8 mouse cellular contexts compared by ENCODE assay signal in genomic region chr9:98955103-98955715, GRCm38 (mm10). TPM values are rescaled to one million over a fixed set of nuclear protein-coding genes. Genes with fewer than 3 reads are reported as not detected.
DNase-seq lines count a peak whose midpoint lies in the region; ATAC-seq and TF ChIP-seq lines count a peak whose summit lies in the region.

Gene Foxl2 (plus strand): TSS chr9:98955288.

- no peaks in the 10 kb centered on the region for H3K4me1 ChIP-seq in cerebellum, adult 2 months (ENCODE audit: control insufficient read depth, insufficient read depth, low read length)
- H3K4me1 ChIP-seq in hindbrain, embryonic 16.5 days (ENCODE audit: control insufficient read depth, insufficient read depth, low read depth, low read length) = peaks cover 26% of the 10 kb centered on the region
- peaks cover 27% of the 10 kb centered on the region for H3K4me1 ChIP-seq in midbrain, embryonic 14.5 days (ENCODE audit: control insufficient read depth, insufficient read depth, low read length)

- WGBS in cerebellum, adult 2 months = under 1% methylated on average over 53 of the region's 58 CpGs
- under 1% methylated on average over 48 of the region's 58 CpGs for WGBS in hindbrain, embryonic 16.5 days
- WGBS in midbrain, embryonic 14.5 days = under 1% methylated on average over 58 of the region's 58 CpGs

- ATAC-seq in cerebellum, adult (ENCODE audit: insufficient number of reproducible peaks, low FRiP score, low TSS enrichment) = no peak
- 0 out of 2 replicates have a peak, but pooled peaks have one; percentile 38 for ATAC-seq in hindbrain, embryonic 16.5 days
- ATAC-seq in midbrain, embryonic 14.5 days (ENCODE audit: low FRiP score, low TSS enrichment) = peak; percentile 48; the same call in 1 of the 2 replicates

- no peaks in the 10 kb centered on the region for H3K9me3 ChIP-seq in hindbrain, embryonic 16.5 days (ENCODE audit: control insufficient read depth, low read length)
- H3K9me3 ChIP-seq in midbrain, embryonic 14.5 days (ENCODE audit: control insufficient read depth, low read length) = no peaks in the 10 kb centered on the region

- H3K9ac ChIP-seq in hindbrain, embryonic 16.5 days (ENCODE audit: low read depth, low read length) = peak within 1 kb of the TSS; percentile 55
- H3K9ac ChIP-seq in midbrain, embryonic 14.5 days (replicated peaks; ENCODE audit: low read length) = peak within 1 kb of the TSS; percentile 37

- no peak for TF ChIP-seq CTCF in cerebellum, adult 2 months (IDR thresholded peaks at IDR 0.05; ENCODE audit: borderline replicate concordance, insufficient read depth, low read depth, low read length)

- H3K4me3 ChIP-seq in cerebellum, adult 2 months (replicated peaks; ENCODE audit: insufficient read depth, low read depth, low read length) = peak within 1 kb of the TSS; percentile 25
- H3K4me3 ChIP-seq in hindbrain, embryonic 16.5 days (ENCODE audit: low read length) = peak within 1 kb of the TSS; percentile 41
- H3K4me3 ChIP-seq in midbrain, embryonic 14.5 days (replicated peaks; ENCODE audit: low read depth, low read length) = peak within 1 kb of the TSS; percentile 34

- H3K4me2 ChIP-seq in hindbrain, embryonic 16.5 days (ENCODE audit: low read length) = peak within 1 kb of the TSS; percentile 54
- peak within 1 kb of the TSS; percentile 60 for H3K4me2 ChIP-seq in midbrain, embryonic 14.5 days (ENCODE audit: low read length)

- no peak for DNase-seq in cerebellum, adult 2 months
- DNase-seq in urinary bladder, postnatal 14 days (ENCODE audit: low spot score) = peak; percentile 21
- no peak for DNase-seq in urinary bladder, postnatal 36 days (ENCODE audit: low spot score in 2 of 2)
- peak; percentile 62 for DNase-seq in midbrain, embryonic 14.5 days
- no peak for DNase-seq in thymus, postnatal 25 days
- DNase-seq in spleen, adult 12 weeks (ENCODE audit: low spot score) = no peak

- no peak for TF ChIP-seq POLR2A in cerebellum, adult 2 months (IDR thresholded peaks at IDR 0.05; ENCODE audit: borderline replicate concordance, insufficient read depth, low read length)

- no peak within 1 kb of the TSS for H3K27ac ChIP-seq in cerebellum, adult 2 months (ENCODE audit: insufficient read depth, low read length)
- H3K27ac ChIP-seq in hindbrain, embryonic 16.5 days (ENCODE audit: low read depth, low read length) = peak within 1 kb of the TSS; percentile 45
- H3K27ac ChIP-seq in midbrain, embryonic 14.5 days (replicated peaks; ENCODE audit: low read depth, low read length) = 0 out of 2 replicates have a peak within 1 kb of the TSS, but pooled peaks have one; percentile 8

- no peaks in the 10 kb centered on the region for H3K36me3 ChIP-seq in hindbrain, embryonic 16.5 days (ENCODE audit: control insufficient read depth, insufficient read depth, low read length)
- H3K36me3 ChIP-seq in midbrain, embryonic 14.5 days (ENCODE audit: control insufficient read depth, insufficient read depth, low read length) = no peaks in the 10 kb centered on the region

- H3K27me3 ChIP-seq in cerebellum, adult 2 months (ENCODE audit: control insufficient read depth, insufficient read depth, low read length) = peaks cover 32% of the 10 kb centered on the region; the same call in 1 of the 2 replicates
- H3K27me3 ChIP-seq in hindbrain, embryonic 16.5 days (replicated peaks; ENCODE audit: control insufficient read depth, insufficient read depth, low read length) = peaks cover 47% of the 10 kb centered on the region
- peaks cover 95% of the 10 kb centered on the region for H3K27me3 ChIP-seq in midbrain, embryonic 14.5 days (ENCODE audit: control insufficient read depth, insufficient read depth, low read length)

RNA-seq across cellular contexts. Expression of gene Foxl2, which starts in this region (rescaled TPM):
- polyA plus RNA-seq in cerebellum, adult 2 months (2012; rRNA removed) = 0.25 and 0.28 TPM in 2 replicates
- polyA plus RNA-seq in hindbrain, embryonic 16.5 days (2015; fragmentation: Nextera tagmentation; extraction: Ambion mirVana) = 0.24 and 0.45 TPM in 2 replicates
- 0.45 and 0.95 TPM in 2 replicates for polyA plus RNA-seq in midbrain, embryonic 14.5 days (2014; fragmentation: Nextera tagmentation; extraction: Ambion mirVana)

Comparison
In these comparisons a context has a peak if more than half of its experiments do, and no peak if none do; other contexts are left out.
1. Peak in ATAC-seq, H3K4me3 ChIP-seq, H3K27ac ChIP-seq, H3K9ac ChIP-seq and H3K4me2 ChIP-seq in hindbrain, embryonic 16.5 days; RNA of the gene not detected or under 1 TPM.
2. Peak in DNase-seq, ATAC-seq, H3K4me3 ChIP-seq, H3K27ac ChIP-seq, H3K9ac ChIP-seq and H3K4me2 ChIP-seq in midbrain, embryonic 14.5 days; RNA of the gene not detected or under 1 TPM.